Mouse (Mus musculus) neural tube, embryonic 14.5 days (tissue): Measurements from ENCODE around the gene Slc27a3. TPM values are rescaled to one million over a fixed set of nuclear protein-coding genes. Genes with fewer than 3 reads are reported as not detected.

Source experiments
- ATAC-seq: fragments of 200-750 bp; cut with Nextera tagmentation; 2 replicates; pipeline ENCODE4 v1.8.0; 2017; ENCODE audit warnings: low read depth, mild to moderate bottlenecking, moderate TSS enrichment, moderate library complexity
- H3K27ac ChIP-seq: fragments of 300-500 bp; sonication (generic); 2 replicates; pipeline ENCODE4 v1.5.1; 2014; ENCODE audit warnings: low read depth, mild to moderate bottlenecking, control low read depth, low read length, moderate library complexity, mixed read lengths
- H3K27me3 ChIP-seq: fragments of 300-500 bp; sonication (generic); 2 replicates; pipeline ENCODE4 v1.6.1; 2014; ENCODE audit warnings: low read length; ENCODE audit not compliant: control insufficient read depth, insufficient read depth
- H3K36me3 ChIP-seq: fragments of 300-500 bp; sonication (generic); 2 replicates; pipeline ENCODE4 v1.6.1; 2014; ENCODE audit warnings: low read length, mixed read lengths; ENCODE audit not compliant: control insufficient read depth, insufficient read depth
- H3K4me1 ChIP-seq: fragments of 300-500 bp; sonication (generic); 2 replicates; pipeline ENCODE4 v1.6.1; 2014; ENCODE audit warnings: low read length; ENCODE audit not compliant: control insufficient read depth, insufficient read depth
- H3K4me2 ChIP-seq: fragments of 300-500 bp; sonication (generic); 2 replicates; pipeline ENCODE4 v1.6.1; 2014; ENCODE audit warnings: mild to moderate bottlenecking, low read depth, low read length, control low read depth
- H3K4me3 ChIP-seq: fragments of 300-500 bp; sonication (generic); 2 replicates; pipeline ENCODE4 v1.5.1; 2014; ENCODE audit warnings: low read depth, low read length, control low read depth, mixed read lengths
- H3K9ac ChIP-seq: fragments of 300-500 bp; sonication (generic); replicated peaks from 2 replicates; pipeline ENCODE4 v1.6.1; 2014; ENCODE audit warnings: low read depth, mild to moderate bottlenecking, control low read depth, low read length, mixed read lengths
- H3K9me3 ChIP-seq: fragments of 300-500 bp; sonication (generic); 2 replicates; pipeline ENCODE4 v1.6.1; 2016; ENCODE audit warnings: low read length; ENCODE audit not compliant: control insufficient read depth
- WGBS: fragments of 180-500 bp; shearing (Covaris S2); extraction: QIAGEN DNeasy Blood & Tissue Kit; methylation state at CpG from one replicate; pipeline ENCODE4 v1.1.7; 2014; 5-methylcytosine and 5-hydroxymethylcytosine counted together
- polyA plus RNA-seq: library from polyadenylated mRNA; unstranded; fragments of >200 nt; fragmentation: Nextera tagmentation; extraction: Ambion mirVana; gene quantifications from 2 replicates; pipeline ENCODE4 v1.2.1, GENCODE M21; 2014

Slc27a3 gene
- polyA plus RNA-seq, 1 experiment from 2014 or later: 21.7 TPM

GRCm38 (mm10) chr3:90386817-90387216 lies 2.9 kb downstream of the Slc27a3 start:
- H3K36me3 ChIP-seq: peaks cover 8% of the 10 kb centered on the region; the same call in 1 of the 2 replicates
- peak overlapping the region; percentile 73; the same call in 1 of the 2 replicates for H3K4me3 ChIP-seq
- H3K4me1 ChIP-seq: peaks cover 29% of the 10 kb centered on the region
- no peaks in the 10 kb centered on the region for H3K9me3 ChIP-seq
- H3K27ac ChIP-seq: no peak overlapping the region
- ATAC-seq: no peak
- H3K4me2 ChIP-seq: no peak overlapping the region; the same call in 1 of the 2 replicates
- 94% methylated on average over 10 of the region's 10 CpGs for WGBS
- no peak overlapping the region for H3K9ac ChIP-seq
- no peaks in the 10 kb centered on the region for H3K27me3 ChIP-seq

GRCm38 (mm10) chr3:90384851-90385375 lies 4.8 kb downstream of the Slc27a3 start:
- Histone ChIP-seq H3K4me3 (no peak overlapping the region), H3K27me3 (no peaks in the 10 kb centered on the region), H3K4me1 (peaks cover 19% of the 10 kb centered on the region), H3K9me3 (no peaks in the 10 kb centered on the region), H3K9ac (no peak overlapping the region), H3K36me3 (no peaks in the 10 kb centered on the region; the same call in 1 of the 2 replicates), H3K4me2 (no peak overlapping the region), H3K27ac (no peak overlapping the region)
- no peak for ATAC-seq
- 81% methylated on average over 7 of the region's 7 CpGs for WGBS

GRCm38 (mm10) chr3:90383690-90384089 lies 6.0 kb downstream of the Slc27a3 start:
- H3K27me3 ChIP-seq: no peaks in the 10 kb centered on the region
- H3K4me2 ChIP-seq: no peak overlapping the region
- H3K9ac ChIP-seq: no peak overlapping the region
- no peaks in the 10 kb centered on the region for H3K9me3 ChIP-seq
- 55% methylated on average over 4 of the region's 4 CpGs for WGBS
- peaks cover 16% of the 10 kb centered on the region for H3K4me1 ChIP-seq
- H3K4me3 ChIP-seq: no peak overlapping the region
- no peaks in the 10 kb centered on the region; the same call in 1 of the 2 replicates for H3K36me3 ChIP-seq
- ATAC-seq: peak; percentile 38; the same call in 1 of the 2 replicates
- H3K27ac ChIP-seq: no peak overlapping the region

- Histone ChIP-seq H3K4me3 (no peak overlapping the region), H3K4me1 (no peaks in the 10 kb centered on the region), H3K9ac (no peak overlapping the region), H3K36me3 (no peaks in the 10 kb centered on the region; the same call in 1 of the 2 replicates), H3K27me3 (no peaks in the 10 kb centered on the region), H3K9me3 (no peaks in the 10 kb centered on the region), H3K4me2 (no peak overlapping the region), H3K27ac (no peak overlapping the region)
- ATAC-seq: no peak
- 74% methylated on average over 11 of the region's 11 CpGs for WGBS
These were observed 8.0 kb downstream of the Slc27a3 start for GRCm38 (mm10) chr3:90381727-90382126.

GRCm38 (mm10) chr3:90378496-90378895 lies 11.2 kb downstream of the Slc27a3 start:
- Histone ChIP-seq H3K9me3 (no peaks in the 10 kb centered on the region), H3K36me3 (no peaks in the 10 kb centered on the region), H3K4me3 (no peak overlapping the region), H3K4me2 (no peak overlapping the region), H3K27ac (no peak overlapping the region), H3K9ac (no peak overlapping the region), H3K4me1 (no peaks in the 10 kb centered on the region), H3K27me3 (no peaks in the 10 kb centered on the region)
- 93% methylated on average over 5 of the region's 5 CpGs for WGBS
- no peak for ATAC-seq

- WGBS: 30% methylated on average over 1 of the region's 1 CpGs
- no peak overlapping the region for H3K4me2 ChIP-seq
- H3K9me3 ChIP-seq: no peaks in the 10 kb centered on the region
- no peaks in the 10 kb centered on the region for H3K27me3 ChIP-seq
- no peak overlapping the region for H3K9ac ChIP-seq
- no peak overlapping the region for H3K27ac ChIP-seq
- H3K4me1 ChIP-seq: no peaks in the 10 kb centered on the region
- no peak overlapping the region for H3K4me3 ChIP-seq
- no peaks in the 10 kb centered on the region for H3K36me3 ChIP-seq
- ATAC-seq: peak; percentile 50; the same call in 1 of the 2 replicates
These were observed 13.5 kb downstream of the Slc27a3 start for GRCm38 (mm10) chr3:90376247-90376585.

- no peak overlapping the region for H3K9ac ChIP-seq
- H3K4me2 ChIP-seq: no peak overlapping the region
- no peaks in the 10 kb centered on the region for H3K4me1 ChIP-seq
- 18% methylated on average over 3 of the region's 3 CpGs for WGBS
- H3K27ac ChIP-seq: no peak overlapping the region
- H3K27me3 ChIP-seq: no peaks in the 10 kb centered on the region
- peak; percentile 20; the same call in 1 of the 2 replicates for ATAC-seq
- no peak overlapping the region for H3K4me3 ChIP-seq
- no peaks in the 10 kb centered on the region for H3K9me3 ChIP-seq
- H3K36me3 ChIP-seq: no peaks in the 10 kb centered on the region
These were observed 14.0 kb downstream of the Slc27a3 start for GRCm38 (mm10) chr3:90375562-90376246.

GRCm38 (mm10) chr3:90374368-90374767 lies 15.4 kb downstream of the Slc27a3 start:
- H3K27ac ChIP-seq: no peak overlapping the region
- no peaks in the 10 kb centered on the region for H3K9me3 ChIP-seq
- no peak overlapping the region for H3K9ac ChIP-seq
- no peaks in the 10 kb centered on the region for H3K27me3 ChIP-seq
- no peak overlapping the region for H3K4me3 ChIP-seq
- ATAC-seq: no peak
- H3K36me3 ChIP-seq: no peaks in the 10 kb centered on the region
- H3K4me1 ChIP-seq: no peaks in the 10 kb centered on the region
- no peak overlapping the region for H3K4me2 ChIP-seq
- WGBS: 85% methylated on average over 4 of the region's 4 CpGs

GRCm38 (mm10) chr3:90373432-90374028 lies 16.2 kb downstream of the Slc27a3 start:
- no peaks in the 10 kb centered on the region for H3K27me3 ChIP-seq
- H3K4me1 ChIP-seq: no peaks in the 10 kb centered on the region
- H3K9me3 ChIP-seq: no peaks in the 10 kb centered on the region
- no peak overlapping the region for H3K4me3 ChIP-seq
- no peak overlapping the region for H3K9ac ChIP-seq
- H3K4me2 ChIP-seq: no peak overlapping the region
- peak; percentile 67; the same call in 1 of the 2 replicates for ATAC-seq
- WGBS: 25% methylated on average over 4 of the region's 4 CpGs
- no peaks in the 10 kb centered on the region for H3K36me3 ChIP-seq
- H3K27ac ChIP-seq: no peak overlapping the region
